Mouse (Mus musculus): ENCODE data around the gene Dnajb5.

Gene Dnajb5

GRCm38 (mm10) chr4:42949676-42950051 lies at the start of gene Dnajb5:
Dnajb5 (plus strand) TSS chr4:42949814.
- DNase-seq (ENCODE audit: low spot score in 2 of 2): peak; percentile 97

DNA sequence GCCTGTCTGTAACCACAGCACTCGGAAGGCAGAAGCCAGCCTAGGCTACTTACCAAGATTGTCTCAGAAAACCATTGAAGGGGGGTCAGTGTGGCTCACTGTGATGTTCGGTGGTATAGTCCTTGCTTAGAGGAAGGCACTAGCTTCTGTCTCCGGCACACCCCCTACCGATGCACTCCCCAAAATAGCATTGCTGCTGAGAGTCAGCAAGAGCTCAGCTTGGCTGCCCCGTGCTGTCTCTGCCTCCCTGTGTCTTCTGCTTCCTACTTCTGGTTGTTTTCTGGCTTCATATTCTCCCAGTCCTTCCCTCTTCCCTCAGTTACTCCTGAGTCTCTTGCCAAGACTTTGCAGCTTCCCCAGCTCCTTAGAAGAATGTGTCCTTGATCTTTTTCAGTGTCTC lies 48.7 kb upstream of the Dnajb5 start:
- DNase-seq (ENCODE audit: low spot score in 2 of 2): no peak

DNA sequence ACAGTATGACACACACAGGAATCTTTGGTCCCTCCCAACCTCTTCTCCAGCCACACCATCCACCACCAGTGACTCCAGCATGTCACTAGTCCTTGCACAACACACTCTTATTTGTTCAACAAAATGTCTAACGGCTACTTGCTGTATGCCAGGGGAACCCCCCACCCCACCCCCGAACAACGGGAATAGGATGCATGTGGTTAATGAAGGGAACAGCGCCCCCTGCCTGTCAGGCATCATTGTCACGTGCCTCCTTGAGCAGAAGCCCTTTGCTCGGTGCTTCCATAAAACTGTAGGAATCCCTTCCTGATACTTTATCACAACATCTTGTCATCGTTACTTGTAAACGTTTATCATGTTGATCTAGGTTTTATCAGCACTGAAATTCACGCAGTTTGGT lies 47.4 kb upstream of the Dnajb5 start:
- DNase-seq (ENCODE audit: low spot score in 2 of 2): peak in 1 of 2 experiments; percentile 3

GRCm38 (mm10) chr4:42902730-42903129 lies 46.9 kb upstream of the Dnajb5 start:
- DNase-seq (ENCODE audit: low spot score in 2 of 2): no peak

- DNase-seq (ENCODE audit: low spot score in 2 of 2): no peak
These were observed 45.7 kb upstream of the Dnajb5 start for GRCm38 (mm10) chr4:42903942-42904341.

DNA sequence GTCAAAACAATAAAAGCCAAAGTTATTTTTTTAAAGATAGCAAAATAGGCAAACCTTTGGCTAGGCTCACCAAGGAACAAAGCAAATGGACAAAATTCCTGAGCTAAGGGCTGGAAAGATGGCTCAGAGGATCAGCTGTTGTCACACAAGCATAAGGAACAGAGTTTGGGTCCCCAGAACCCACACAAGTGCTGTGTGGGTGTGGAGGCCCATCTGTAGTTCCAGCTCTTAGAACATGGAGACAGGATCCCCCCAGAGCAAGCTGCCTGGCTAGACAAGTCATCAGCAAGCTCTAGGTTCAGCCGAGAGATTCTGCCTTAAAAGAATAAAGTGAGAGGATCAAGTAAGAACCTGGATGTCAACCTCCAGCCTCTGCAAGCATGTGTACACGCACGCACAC lies 45.1 kb upstream of the Dnajb5 start:
- DNase-seq (ENCODE audit: low spot score in 2 of 2): no peak

GRCm38 (mm10) chr4:42904966-42905365 lies 44.6 kb upstream of the Dnajb5 start:
- no peak for DNase-seq (ENCODE audit: low spot score in 2 of 2)

- no peak for DNase-seq (ENCODE audit: low spot score in 2 of 2)
These were observed 36.2 kb upstream of the Dnajb5 start for GRCm38 (mm10) chr4:42913391-42913790.

GRCm38 (mm10) chr4:42915311-42915710 lies 34.3 kb upstream of the Dnajb5 start:
- DNase-seq (ENCODE audit: low spot score in 2 of 2): no peak

GRCm38 (mm10) chr4:42915966-42916365 lies 33.6 kb upstream of the Dnajb5 start:
- DNase-seq (ENCODE audit: low spot score in 2 of 2): no peak

- DNase-seq (ENCODE audit: low spot score in 2 of 2): no peak
These were observed 32.8 kb upstream of the Dnajb5 start, which contains the start of gene Phf24 for GRCm38 (mm10) chr4:42916617-42917401. Phf24 (plus strand) TSS chr4:42916660.

GRCm38 (mm10) chr4:42917402-42917774 lies 32.2 kb upstream of the Dnajb5 start:
- no peak for DNase-seq (ENCODE audit: low spot score in 2 of 2)

DNA sequence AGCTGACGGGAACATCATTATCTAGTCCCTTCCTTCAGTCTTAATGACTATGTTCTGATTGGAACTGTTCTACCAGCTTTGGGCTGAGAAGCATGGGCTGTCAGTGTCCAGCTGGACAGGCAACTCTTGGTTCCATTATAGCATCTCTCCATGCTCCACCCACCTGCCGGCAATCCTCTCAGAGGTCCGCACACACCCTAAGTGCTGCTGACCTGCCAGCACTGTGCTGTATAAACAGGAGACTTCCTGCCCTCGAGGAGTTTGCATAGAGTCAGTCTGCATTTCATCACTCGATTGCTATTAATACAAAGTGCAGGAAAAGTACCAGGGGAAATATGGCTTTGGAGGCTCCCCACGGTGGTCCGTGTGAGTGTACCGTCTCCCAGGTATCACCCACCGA lies 28.9 kb upstream of the Dnajb5 start:
- DNase-seq (ENCODE audit: low spot score in 2 of 2): no peak

DNA sequence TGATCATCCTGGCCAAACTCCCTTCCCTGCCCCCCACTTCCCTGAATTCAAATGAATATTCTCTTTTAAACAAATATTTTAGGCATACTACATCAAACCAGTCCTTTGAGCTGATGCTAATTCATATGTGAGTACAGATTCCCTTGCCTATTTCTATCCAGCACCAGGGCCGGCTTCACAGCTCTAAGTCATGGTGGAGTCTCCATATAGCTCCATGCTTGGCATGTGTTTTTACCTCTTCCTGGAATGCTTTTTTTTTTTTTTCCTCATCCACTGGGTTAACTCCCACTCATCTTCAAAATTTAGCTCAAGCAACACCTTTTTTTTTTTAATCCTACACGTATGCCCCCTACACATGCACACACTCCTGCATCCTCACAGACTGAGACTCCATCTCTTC lies 28.1 kb upstream of the Dnajb5 start:
- no peak for DNase-seq (ENCODE audit: low spot score in 2 of 2)

GRCm38 (mm10) chr4:42922056-42922455 lies 27.6 kb upstream of the Dnajb5 start:
- no peak for DNase-seq (ENCODE audit: low spot score in 2 of 2)

- no peak for DNase-seq (ENCODE audit: low spot score in 2 of 2)
These were observed 27.2 kb upstream of the Dnajb5 start for GRCm38 (mm10) chr4:42922461-42922860.

DNA sequence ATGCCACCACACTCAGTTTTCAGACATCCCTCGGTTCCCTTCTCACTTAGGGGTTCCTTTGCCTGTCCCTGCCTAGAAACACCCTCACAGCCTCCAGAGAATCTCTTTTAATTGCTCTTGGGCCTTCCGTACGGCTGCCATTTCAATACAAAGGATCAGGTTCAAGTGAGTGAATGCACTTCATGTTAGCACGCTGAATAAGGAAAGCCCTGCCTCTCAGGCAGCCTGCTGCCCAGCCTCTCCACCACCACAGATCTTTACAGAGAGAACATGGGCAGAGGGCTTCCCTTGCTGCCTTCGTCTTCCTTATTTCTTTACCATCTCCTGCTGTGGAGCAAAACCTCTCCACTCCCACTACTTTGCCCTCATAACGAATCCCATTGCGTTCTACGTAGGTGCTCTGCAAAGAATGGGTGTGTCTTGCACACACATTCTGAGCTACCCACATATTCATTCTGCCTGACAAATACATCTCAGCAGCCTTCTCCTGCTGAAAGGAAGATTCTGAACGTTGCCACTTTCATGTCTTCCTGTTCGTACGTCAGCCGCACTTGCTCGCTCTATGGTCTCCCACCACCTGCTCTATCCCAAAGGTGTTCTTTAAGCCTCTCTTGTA lies 25.4 kb upstream of the Dnajb5 start:
- DNase-seq (ENCODE audit: low spot score in 2 of 2): no peak

- no peak for DNase-seq (ENCODE audit: low spot score in 2 of 2)
These were observed 21.4 kb upstream of the Dnajb5 start for GRCm38 (mm10) chr4:42928209-42928608.

DNA sequence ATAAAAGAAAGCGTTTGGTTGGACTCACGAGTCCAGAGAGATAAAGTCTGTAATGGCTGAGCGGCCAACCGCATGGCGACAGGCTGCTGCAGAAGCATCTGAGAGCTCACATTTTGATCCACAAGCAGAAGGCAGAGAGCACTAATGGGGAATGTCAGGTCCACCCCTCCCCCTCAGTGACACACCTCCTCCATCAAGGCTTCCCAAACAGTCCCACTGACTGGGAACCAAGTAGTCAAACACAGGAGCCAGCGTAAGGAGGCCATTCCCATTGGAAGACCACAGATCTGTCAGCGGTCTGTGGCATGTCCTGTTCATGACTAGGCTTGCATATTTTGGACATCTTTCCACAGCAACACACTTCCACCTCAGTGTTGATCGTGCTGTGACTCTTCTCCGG lies 20.7 kb upstream of the Dnajb5 start:
- no peak for DNase-seq (ENCODE audit: low spot score in 2 of 2)

DNA sequence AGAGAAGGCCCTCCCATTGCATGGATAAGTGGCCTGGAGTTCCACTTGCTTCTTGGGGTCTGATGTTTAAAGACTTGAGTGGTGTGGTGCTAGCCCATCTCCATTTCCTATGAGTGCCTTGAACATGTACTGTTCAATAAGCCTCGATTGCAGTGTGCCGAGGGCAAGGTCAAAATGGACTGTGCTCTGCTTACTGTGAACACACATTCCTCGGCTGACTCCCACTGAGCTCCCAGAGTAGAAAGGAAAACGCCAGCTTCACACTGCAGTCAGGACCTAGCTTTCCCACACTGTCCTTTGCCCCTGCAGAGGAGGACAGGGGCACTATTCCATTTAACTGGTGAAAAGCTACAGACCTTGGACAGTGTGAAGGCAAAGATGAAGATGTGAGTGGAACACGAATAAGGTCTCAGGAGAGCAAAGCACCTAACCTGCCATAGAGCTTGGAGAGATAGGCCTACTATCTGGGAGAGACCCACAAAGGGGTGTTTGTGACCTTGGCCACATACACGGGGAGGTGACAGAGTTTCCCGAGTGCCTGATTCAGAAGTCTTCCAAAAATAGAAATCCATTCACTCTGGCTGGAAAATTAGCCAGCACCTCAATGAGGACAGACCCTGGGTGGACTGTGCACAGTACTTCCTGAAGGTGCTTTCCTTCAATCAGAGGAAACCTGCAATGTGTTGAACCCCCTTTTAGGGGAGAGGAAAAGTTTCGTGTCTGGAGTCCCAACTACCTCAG lies 17.2 kb upstream of the Dnajb5 start:
- DNase-seq (ENCODE audit: low spot score in 2 of 2): no peak

GRCm38 (mm10) chr4:42933630-42934029 lies 16.0 kb upstream of the Dnajb5 start:
- DNase-seq (ENCODE audit: low spot score in 2 of 2): no peak

- DNase-seq (ENCODE audit: low spot score in 2 of 2): no peak
These were observed 8.2 kb upstream of the Dnajb5 start for GRCm38 (mm10) chr4:42941396-42941795.

GRCm38 (mm10) chr4:42943341-42943740 lies 6.3 kb upstream of the Dnajb5 start:
- DNase-seq (ENCODE audit: low spot score in 2 of 2): no peak
